Mouse (Mus musculus) layer of hippocampus, postnatal 25 days (tissue): ENCODE data around the gene Hist1h3c. TPM values are rescaled to one million over a fixed set of nuclear protein-coding genes. Genes with fewer than 3 reads are reported as not detected.
"Not testable (repeated sequence)": the region's sequence is repeated elsewhere in the genome, so short reads cannot be mapped to it uniquely, and the experiment has no call there.

Source experiments
- DNase-seq, 2 experiments: peaks; one replicate each; pipeline ENCODE4 v3.0.0; 2022; ENCODE audit warnings: mixed read lengths in 2 of 2, low spot score in 1 of 2; ENCODE audit errors: extremely low spot score in 1 of 2
- total RNA-seq, 2 experiments: library from RNA; stranded (reverse); gene quantifications; 2 replicates each; pipeline ENCODE4 v1.2.3; 2021

Gene Hist1h3c
- total RNA-seq, 2 experiments from 2014 or later: 4.6 to 6.0 TPM

GRCm38 (mm10) chr13:23759251-23759771 is 13.9 kb upstream of the Hist1h3c start:
- DNase-seq: no peak

- no peak for DNase-seq
These were observed 12.5 kb upstream of the Hist1h3c start for GRCm38 (mm10) chr13:23757921-23758320.

- DNase-seq: no peak
These were observed 11.9 kb upstream of the Hist1h3c start for GRCm38 (mm10) chr13:23757211-23757773.

GRCm38 (mm10) chr13:23756790-23757189 is 11.4 kb upstream of the Hist1h3c start, which contains the start of gene Hist1h4b:
TSS of gene Hist1h4b (plus strand) at chr13:23757013.
- DNase-seq: peak; percentile 65 to 75

GRCm38 (mm10) chr13:23755000-23755399 is 9.6 kb upstream of the Hist1h3c start:
- no peak for DNase-seq

GRCm38 (mm10) chr13:23753314-23754078 is 8.1 kb upstream of the Hist1h3c start:
- DNase-seq: no peak

GRCm38 (mm10) chr13:23752742-23753172 is 7.4 kb upstream of the Hist1h3c start:
- no peak for DNase-seq

GRCm38 (mm10) chr13:23752067-23752741 is 6.8 kb upstream of the Hist1h3c start, which contains the start of gene Hist1h3b:
TSS of gene Hist1h3b (plus strand) at chr13:23752267.
- DNase-seq: peak; percentile 74 to 98

- no peak for DNase-seq
These were observed 6.1 kb upstream of the Hist1h3c start for GRCm38 (mm10) chr13:23751478-23751956.

GRCm38 (mm10) chr13:23750839-23751477 is 5.6 kb upstream of the Hist1h3c start, which contains the start of gene Hist1h2ab:
TSS of gene Hist1h2ab (plus strand) at chr13:23751126.
- DNase-seq: not testable (repeated sequence)

GRCm38 (mm10) chr13:23749563-23750121 is 4.2 kb upstream of the Hist1h3c start:
- no peak for DNase-seq

- no peak for DNase-seq
These were observed 2.5 kb upstream of the Hist1h3c start for GRCm38 (mm10) chr13:23747892-23748288.

- no peak for DNase-seq
These were observed 1.9 kb upstream of the Hist1h3c start for GRCm38 (mm10) chr13:23747081-23747891.

GRCm38 (mm10) chr13:23746201-23747080 is 1.0 kb upstream of the Hist1h3c start, which contains the start of gene Hist1h2bb:
TSS of gene Hist1h2bb (plus strand) at chr13:23746734.
- DNase-seq: peak; percentile 38 to 72

- DNase-seq: no peak
These were observed 701 bp downstream of the Hist1h3c start for GRCm38 (mm10) chr13:23744421-23745380.

GRCm38 (mm10) chr13:23743963-23744362 is 1.4 kb downstream of the Hist1h3c start:
- no peak for DNase-seq

- no peak for DNase-seq
These were observed 2.2 kb downstream of the Hist1h3c start for GRCm38 (mm10) chr13:23743215-23743614.
